Mouse (Mus musculus): ENCODE data around the gene Dtx3l. TPM values are rescaled to one million over a fixed set of nuclear protein-coding genes. Genes with fewer than 3 reads are reported as not detected.
"Not testable (repeated sequence)": the region's sequence is repeated elsewhere in the genome, so short reads cannot be mapped to it uniquely, and the experiment has no call there.

The Dtx3l gene
- total and polyA plus RNA-seq, 3 experiments = 3.5 to 17.5 (median 15.4) TPM

DNA sequence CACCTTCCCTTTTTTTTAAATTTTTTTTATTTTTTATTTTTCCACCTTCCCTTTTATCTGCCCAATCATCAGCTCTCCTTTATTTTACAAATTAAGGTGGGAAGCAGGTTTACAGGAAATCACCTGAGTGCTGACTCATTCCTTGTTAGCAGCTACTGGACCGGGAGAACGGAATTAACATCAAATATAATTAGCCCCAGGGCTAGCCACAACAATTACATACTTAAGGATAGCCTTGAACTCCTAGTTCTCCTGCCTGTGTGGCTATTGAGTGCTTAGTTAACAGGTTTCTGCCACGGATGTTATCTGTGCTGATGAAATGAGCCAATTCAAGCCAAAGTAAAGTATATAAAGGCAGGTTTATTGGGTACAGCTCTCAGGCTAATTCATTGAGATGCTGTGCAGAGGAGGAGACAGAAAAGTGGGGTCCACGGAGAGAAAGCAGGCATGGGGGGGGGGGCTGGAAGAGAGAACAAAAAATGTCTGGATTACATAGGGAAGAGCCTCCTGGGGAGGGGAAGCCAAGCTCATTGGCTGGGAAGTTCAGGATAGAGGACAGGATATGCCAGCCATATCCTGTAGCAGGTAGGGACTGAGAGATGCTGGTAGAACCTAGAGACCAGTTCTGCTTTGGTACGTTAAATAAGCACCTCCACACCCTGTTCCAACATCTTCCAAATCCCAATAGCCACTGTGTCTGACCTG, 27.6 kb upstream of the Dtx3l start:
- peaks cover 12% of the 10 kb centered on the region; the same call in 1 of the 2 replicates for H3K4me1 ChIP-seq (ENCODE audit: insufficient read depth, low read depth, low read length)
- no peaks in the 10 kb centered on the region for H3K27me3 ChIP-seq (ENCODE audit: insufficient read depth, low read length)
- H3K9me3 ChIP-seq (replicated peaks) = no peaks in the 10 kb centered on the region
- DNase-seq (ENCODE audit: low spot score) = no peak
- TF ChIP-seq TAL1 (conservative IDR thresholded peaks at IDR 0.05; ENCODE audit: low read depth, low read length) (no peak), POLR2AphosphoS5 (IDR thresholded peaks at IDR 0.05; ENCODE audit: insufficient replicate concordance, low read depth, low read length) (no peak), GATA2 (IDR thresholded peaks at IDR 0.05; ENCODE audit: borderline replicate concordance, low read depth, low read length) (no peak), CTCF (IDR thresholded peaks at IDR 0.05; ENCODE audit: low read depth, low read length) (no peak), GATA1 (IDR thresholded peaks at IDR 0.05; ENCODE audit: borderline replicate concordance, low read length) (no peak)
- H3K36me3 ChIP-seq (replicated peaks) = peaks cover 53% of the 10 kb centered on the region
- no peak overlapping the region for H3K4me3 ChIP-seq (ENCODE audit: low read depth, low read length)
- no peak for ATAC-seq (ENCODE audit: extremely low read depth, insufficient number of reproducible peaks, low FRiP score, poor library complexity, severe bottlenecking)

DNA sequence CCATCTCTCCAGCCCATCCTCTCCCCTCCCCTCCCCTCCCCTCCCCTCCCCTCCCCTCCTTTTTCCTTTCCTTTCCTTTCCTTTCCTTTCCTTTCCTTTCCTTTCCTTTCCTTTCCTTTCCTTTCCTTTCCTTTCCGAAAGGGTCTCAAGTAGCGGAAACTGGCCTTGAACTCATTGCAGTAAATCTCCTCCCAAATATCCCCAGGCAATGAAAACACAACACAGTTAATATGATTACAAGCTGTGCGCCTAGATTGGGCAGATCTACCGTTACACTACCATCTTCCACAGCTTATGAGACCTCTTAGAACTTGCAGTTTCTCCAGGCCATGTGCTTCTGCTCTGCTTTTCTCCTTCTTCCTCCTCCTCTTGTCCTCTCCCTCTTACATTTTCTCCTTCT, 27.0 kb upstream of the Dtx3l start:
- not testable (repeated sequence) for H3K4me3 ChIP-seq (ENCODE audit: low read depth, low read length); DNase-seq (ENCODE audit: low spot score); H3K27me3 ChIP-seq (ENCODE audit: insufficient read depth, low read length); H3K9me3 ChIP-seq (replicated peaks); ATAC-seq (ENCODE audit: extremely low read depth, insufficient number of reproducible peaks, low FRiP score, poor library complexity, severe bottlenecking)
- H3K36me3 ChIP-seq (replicated peaks) = peaks cover 51% of the 10 kb centered on the region
- peaks cover 12% of the 10 kb centered on the region; the same call in 1 of the 2 replicates for H3K4me1 ChIP-seq (ENCODE audit: insufficient read depth, low read depth, low read length)

GRCm38 (mm10) chr16:35952628-35953130, 13.7 kb upstream of the Dtx3l start:
- Histone ChIP-seq H3K27me3 (ENCODE audit: insufficient read depth, low read length) (no peaks in the 10 kb centered on the region), H3K9me3 (replicated peaks) (no peaks in the 10 kb centered on the region), H3K4me1 (ENCODE audit: insufficient read depth, low read depth, low read length) (peaks cover 15% of the 10 kb centered on the region), H3K4me3 (ENCODE audit: low read depth, low read length) (no peak overlapping the region), H3K36me3 (replicated peaks) (peaks cover 67% of the 10 kb centered on the region)
- no peak for TF ChIP-seq POLR2AphosphoS5 (IDR thresholded peaks at IDR 0.05; ENCODE audit: insufficient replicate concordance, low read depth, low read length)
- TF ChIP-seq TAL1 (conservative IDR thresholded peaks at IDR 0.05; ENCODE audit: low read depth, low read length) = no peak
- TF ChIP-seq GATA2 (IDR thresholded peaks at IDR 0.05; ENCODE audit: borderline replicate concordance, low read depth, low read length) = no peak
- TF ChIP-seq GATA1 (IDR thresholded peaks at IDR 0.05; ENCODE audit: borderline replicate concordance, low read length) = no peak
- no peak for TF ChIP-seq CTCF (IDR thresholded peaks at IDR 0.05; ENCODE audit: low read depth, low read length)
- ATAC-seq (ENCODE audit: extremely low read depth, insufficient number of reproducible peaks, low FRiP score, poor library complexity, severe bottlenecking) (no peak), DNase-seq (ENCODE audit: low spot score) (no peak)

DNA sequence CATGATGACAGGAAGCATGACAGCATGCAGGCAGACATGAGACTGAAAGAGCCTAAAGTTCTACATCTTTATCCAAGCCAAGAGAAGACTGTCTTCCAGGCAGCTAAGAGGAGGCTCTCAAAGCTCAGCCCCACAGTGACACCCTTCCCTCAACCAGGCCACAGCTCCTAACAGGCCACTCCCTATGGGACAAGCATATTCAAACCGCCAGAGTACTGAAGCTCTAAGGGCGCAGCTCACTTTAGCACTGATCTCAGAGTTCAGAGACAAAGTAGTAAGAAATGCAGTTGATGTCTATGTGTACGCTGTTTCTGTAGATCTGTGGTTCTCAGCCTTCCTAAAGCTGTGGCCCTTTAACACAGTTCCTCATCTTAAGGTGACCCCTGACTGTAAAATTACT, 12.3 kb upstream of the Dtx3l start:
- H3K36me3 ChIP-seq (replicated peaks) = peaks cover 66% of the 10 kb centered on the region
- peaks cover 15% of the 10 kb centered on the region for H3K4me1 ChIP-seq (ENCODE audit: insufficient read depth, low read depth, low read length)
- DNase-seq (ENCODE audit: low spot score) (no peak), ATAC-seq (ENCODE audit: extremely low read depth, insufficient number of reproducible peaks, low FRiP score, poor library complexity, severe bottlenecking) (no peak)
- no peak overlapping the region for H3K4me3 ChIP-seq (ENCODE audit: low read depth, low read length)
- H3K9me3 ChIP-seq (replicated peaks) = no peaks in the 10 kb centered on the region
- H3K27me3 ChIP-seq (ENCODE audit: insufficient read depth, low read length) = no peaks in the 10 kb centered on the region
- no peak for TF ChIP-seq GATA1 (IDR thresholded peaks at IDR 0.05; ENCODE audit: borderline replicate concordance, low read length)
- no peak for TF ChIP-seq GATA2 (IDR thresholded peaks at IDR 0.05; ENCODE audit: borderline replicate concordance, low read depth, low read length)
- no peak for TF ChIP-seq TAL1 (conservative IDR thresholded peaks at IDR 0.05; ENCODE audit: low read depth, low read length)
- TF ChIP-seq POLR2AphosphoS5 (IDR thresholded peaks at IDR 0.05; ENCODE audit: insufficient replicate concordance, low read depth, low read length) = no peak
- TF ChIP-seq CTCF (IDR thresholded peaks at IDR 0.05; ENCODE audit: low read depth, low read length) = no peak

DNA sequence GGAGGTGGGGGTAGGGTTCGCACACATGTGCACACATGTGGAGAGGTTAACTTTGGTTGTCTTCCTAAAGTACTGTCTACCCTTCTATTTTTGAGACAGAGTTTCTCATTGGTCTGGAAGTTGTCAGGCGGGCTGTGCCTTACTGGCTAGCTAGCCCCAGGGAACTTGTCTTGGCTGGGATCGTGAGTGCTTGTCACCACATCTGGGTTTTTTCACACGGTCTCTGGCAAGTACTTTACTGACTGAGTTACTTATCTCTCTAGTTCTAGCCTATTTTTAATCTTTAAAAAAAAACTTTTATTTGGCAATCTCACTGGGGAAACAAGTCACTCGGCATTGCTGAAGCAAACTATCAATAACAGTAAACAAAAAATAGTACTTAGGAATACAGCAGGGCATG, 10.3 kb upstream of the Dtx3l start:
- ATAC-seq (ENCODE audit: extremely low read depth, insufficient number of reproducible peaks, low FRiP score, poor library complexity, severe bottlenecking) (no peak), DNase-seq (ENCODE audit: low spot score) (no peak)
- TF ChIP-seq POLR2AphosphoS5 (IDR thresholded peaks at IDR 0.05; ENCODE audit: insufficient replicate concordance, low read depth, low read length) (no peak), GATA2 (IDR thresholded peaks at IDR 0.05; ENCODE audit: borderline replicate concordance, low read depth, low read length) (no peak), TAL1 (conservative IDR thresholded peaks at IDR 0.05; ENCODE audit: low read depth, low read length) (no peak), GATA1 (IDR thresholded peaks at IDR 0.05; ENCODE audit: borderline replicate concordance, low read length) (no peak), CTCF (IDR thresholded peaks at IDR 0.05; ENCODE audit: low read depth, low read length) (no peak)
- Histone ChIP-seq H3K4me1 (ENCODE audit: insufficient read depth, low read depth, low read length) (peaks cover 8% of the 10 kb centered on the region; the same call in 1 of the 2 replicates), H3K9me3 (replicated peaks) (no peaks in the 10 kb centered on the region), H3K27me3 (ENCODE audit: insufficient read depth, low read length) (no peaks in the 10 kb centered on the region), H3K36me3 (replicated peaks) (peaks cover 57% of the 10 kb centered on the region), H3K4me3 (ENCODE audit: low read depth, low read length) (no peak overlapping the region)

- Histone ChIP-seq H3K27me3 (ENCODE audit: insufficient read depth, low read length) (no peaks in the 10 kb centered on the region), H3K4me3 (ENCODE audit: low read depth, low read length) (no peak overlapping the region), H3K36me3 (replicated peaks) (peaks cover 45% of the 10 kb centered on the region), H3K9me3 (replicated peaks) (no peaks in the 10 kb centered on the region), H3K4me1 (ENCODE audit: insufficient read depth, low read depth, low read length) (peaks cover 30% of the 10 kb centered on the region)
- no peak for TF ChIP-seq GATA1 (IDR thresholded peaks at IDR 0.05; ENCODE audit: borderline replicate concordance, low read length)
- TF ChIP-seq CTCF (IDR thresholded peaks at IDR 0.05; ENCODE audit: low read depth, low read length) = no peak
- TF ChIP-seq POLR2AphosphoS5 (IDR thresholded peaks at IDR 0.05; ENCODE audit: insufficient replicate concordance, low read depth, low read length) = no peak
- TF ChIP-seq GATA2 (IDR thresholded peaks at IDR 0.05; ENCODE audit: borderline replicate concordance, low read depth, low read length) = no peak
- TF ChIP-seq TAL1 (conservative IDR thresholded peaks at IDR 0.05; ENCODE audit: low read depth, low read length) = no peak
- no peak for ATAC-seq (ENCODE audit: extremely low read depth, insufficient number of reproducible peaks, low FRiP score, poor library complexity, severe bottlenecking)
- DNase-seq (ENCODE audit: low spot score) = no peak
Measured at GRCm38 (mm10) chr16:35941382-35941781, 2.4 kb upstream of the Dtx3l start.
